Mouse (Mus musculus) gastrocnemius, adult 8-10 months (tissue): Measurements from ENCODE around the gene Rab8b. TPM values are rescaled to one million over a fixed set of nuclear protein-coding genes. Genes with fewer than 3 reads are reported as not detected.
A peak's percentile ranks its signal among the peaks of the same experiment; 100 is the strongest.
"Not testable (repeated sequence)": the region's sequence is repeated elsewhere in the genome, so short reads cannot be mapped to it uniquely, and the experiment has no call there.

Source experiments
- DNase-seq, 2 experiments: peaks; one replicate each; pipeline ENCODE4 v3.0.0; 2022; ENCODE audit warnings: low spot score in 2 of 2
- total RNA-seq, 4 experiments: library from RNA; stranded (reverse); gene quantifications; 2 replicates each; pipeline ENCODE4 v1.2.4; 2022

Gene Rab8b
- total RNA-seq, 4 experiments from 2014 or later = 5.1 to 6.4 (median 5.8) TPM

- DNase-seq = no peak
Measured at GRCm38 (mm10) chr9:66887301-66887902, 32.1 kb downstream of the Rab8b start.

DNA sequence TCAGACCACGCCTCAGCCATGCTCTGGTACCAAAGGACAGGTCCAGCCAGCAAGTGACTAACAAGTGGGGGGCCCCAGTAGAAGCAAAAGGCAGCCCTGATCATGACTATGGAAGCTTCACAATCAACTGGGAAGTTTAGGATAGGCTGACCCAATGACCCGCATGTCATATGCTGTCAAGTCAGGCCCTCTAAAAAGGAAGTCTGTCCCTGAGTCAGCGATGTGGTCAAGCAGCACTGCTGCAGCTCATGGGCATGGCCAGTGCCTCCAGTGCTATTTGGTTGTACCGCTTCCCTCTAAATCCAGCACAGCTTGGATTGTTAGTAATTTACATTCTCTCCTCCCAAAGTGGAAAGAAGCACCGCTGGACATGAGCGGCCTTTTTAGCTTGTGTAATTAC is 32.7 kb downstream of the Rab8b start:
- no peak for DNase-seq

DNA sequence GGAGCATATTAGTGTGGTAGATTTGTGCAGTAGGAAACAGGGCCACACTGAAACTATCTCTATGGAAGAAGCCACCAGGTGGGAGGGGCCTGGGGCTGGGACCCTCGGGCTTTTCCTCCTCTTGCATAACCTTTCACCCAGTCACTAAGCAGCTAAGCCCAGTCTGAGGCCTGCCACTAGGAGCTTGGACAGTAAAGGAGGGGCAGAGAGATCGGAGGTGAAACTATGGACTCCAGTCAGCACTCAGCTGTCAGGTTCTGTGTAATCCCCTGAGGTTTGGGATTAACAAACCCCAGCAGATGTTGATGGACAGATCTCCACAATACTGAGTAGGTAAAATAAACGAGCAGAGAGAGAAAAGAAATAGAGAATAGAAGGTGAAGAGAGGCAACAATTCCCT is 33.1 kb downstream of the Rab8b start:
- DNase-seq = no peak

GRCm38 (mm10) chr9:66884609-66885008 is 34.9 kb downstream of the Rab8b start:
- no peak for DNase-seq

GRCm38 (mm10) chr9:66883500-66883899 is 36.0 kb downstream of the Rab8b start:
- DNase-seq = no peak

- no peak for DNase-seq
Measured at GRCm38 (mm10) chr9:66882406-66882821, 37.1 kb downstream of the Rab8b start.

DNA sequence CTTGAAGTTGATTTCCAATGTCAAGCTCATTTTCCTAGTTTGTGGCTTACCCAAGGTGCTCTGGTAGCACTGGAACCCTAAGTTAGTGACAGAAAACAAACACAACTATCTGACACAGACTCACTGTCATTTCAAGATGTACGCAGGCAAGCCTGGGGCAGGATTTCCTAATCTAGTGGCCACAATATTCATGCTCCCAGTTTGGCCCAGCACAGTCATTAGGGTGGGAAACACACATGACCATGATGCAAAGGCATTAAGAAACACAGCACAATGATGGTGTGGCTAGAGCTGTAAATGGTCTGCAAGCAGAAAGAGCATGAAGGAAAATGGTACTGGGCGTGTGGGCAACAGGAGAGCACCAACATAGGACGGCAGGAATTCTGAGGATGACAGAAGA is 37.6 kb downstream of the Rab8b start:
- no peak for DNase-seq

DNA sequence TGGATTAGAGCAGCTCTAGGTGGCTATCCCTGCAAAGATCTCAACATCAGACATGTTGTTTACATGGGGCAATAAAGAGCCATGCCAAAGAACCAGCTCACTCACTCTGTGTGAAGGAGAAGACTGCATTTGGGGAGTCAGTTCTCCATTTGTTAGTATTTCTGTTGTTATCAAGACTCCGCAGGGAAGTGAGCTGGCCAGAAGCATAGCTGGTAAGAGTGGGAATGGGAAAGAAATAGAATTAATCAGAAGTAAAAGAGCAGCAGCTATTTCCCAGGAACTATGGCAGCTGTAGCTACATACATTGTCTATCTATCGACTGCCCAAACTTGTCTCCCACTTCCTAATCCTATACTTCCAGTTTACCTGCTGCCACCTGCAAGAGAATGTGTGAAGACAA is 38.7 kb downstream of the Rab8b start:
- no peak for DNase-seq

GRCm38 (mm10) chr9:66879486-66879885 is 40.0 kb downstream of the Rab8b start:
- no peak for DNase-seq

- no peak for DNase-seq
Measured at GRCm38 (mm10) chr9:66878899-66879298, 40.6 kb downstream of the Rab8b start.

- no peak for DNase-seq
Measured at GRCm38 (mm10) chr9:66876577-66876976, 42.9 kb downstream of the Rab8b start.

GRCm38 (mm10) chr9:66874297-66874696 is 45.2 kb downstream of the Rab8b start:
- no peak for DNase-seq

- no peak for DNase-seq
Measured at GRCm38 (mm10) chr9:66873531-66873930, 46.0 kb downstream of the Rab8b start.

DNA sequence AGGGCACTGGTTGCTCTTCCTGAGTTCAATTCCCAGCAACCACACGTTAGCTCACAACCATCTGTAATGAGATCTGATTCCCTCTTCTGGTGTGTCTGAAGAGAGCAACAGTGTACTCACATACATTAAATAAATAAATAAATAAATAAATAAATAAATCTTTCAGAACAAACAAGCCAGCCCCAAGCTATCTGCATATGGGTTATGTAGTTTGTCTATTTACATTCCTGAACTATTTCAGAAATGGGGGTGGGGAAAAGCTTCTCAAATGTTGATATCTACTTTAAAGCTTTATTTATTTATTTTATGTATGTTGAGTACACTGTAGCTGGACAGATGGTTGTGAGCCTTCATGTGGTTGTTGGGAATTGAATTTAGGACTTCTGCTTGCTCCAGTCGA is 46.5 kb downstream of the Rab8b start:
- not testable (repeated sequence) for DNase-seq

GRCm38 (mm10) chr9:66872015-66872727 is 47.3 kb downstream of the Rab8b start:
- DNase-seq = peak; percentile 31 to 32

GRCm38 (mm10) chr9:66864708-66865107 is 54.8 kb downstream of the Rab8b start:
- DNase-seq = no peak

GRCm38 (mm10) chr9:66863456-66863855 is 56.0 kb downstream of the Rab8b start:
- no peak for DNase-seq

GRCm38 (mm10) chr9:66862202-66862601 is 57.3 kb downstream of the Rab8b start:
- no peak for DNase-seq

DNA sequence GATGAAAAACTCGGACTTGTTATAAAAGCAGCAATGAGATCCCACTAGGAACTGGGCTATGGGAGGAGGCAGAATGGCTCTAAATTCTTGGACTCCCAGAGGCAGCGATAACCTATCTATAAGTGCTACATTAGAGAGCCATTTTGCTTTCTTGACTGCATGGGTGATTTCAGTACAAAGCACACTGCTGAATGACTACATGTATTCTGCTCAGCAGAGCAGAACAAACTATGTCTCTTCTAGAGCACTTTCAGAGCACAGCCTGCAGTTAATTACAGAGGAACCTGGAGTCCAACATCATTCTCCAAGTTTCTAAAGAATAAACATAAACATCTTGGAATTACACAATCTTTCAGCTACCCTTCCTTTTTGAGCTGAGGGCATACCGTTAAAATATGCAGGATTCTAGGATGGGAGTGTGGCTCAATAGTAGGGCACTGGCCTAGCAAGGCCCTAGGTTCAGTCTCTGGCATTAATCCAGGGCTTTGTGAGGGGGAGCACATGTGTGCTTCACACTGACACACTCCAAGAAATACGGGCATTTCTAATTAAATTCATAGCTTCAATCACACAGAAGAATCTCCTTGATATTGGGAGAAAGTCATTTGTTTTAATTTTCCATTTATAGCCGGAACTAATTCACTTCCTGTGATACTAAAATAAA is 58.3 kb downstream of the Rab8b start:
- no peak for DNase-seq

DNA sequence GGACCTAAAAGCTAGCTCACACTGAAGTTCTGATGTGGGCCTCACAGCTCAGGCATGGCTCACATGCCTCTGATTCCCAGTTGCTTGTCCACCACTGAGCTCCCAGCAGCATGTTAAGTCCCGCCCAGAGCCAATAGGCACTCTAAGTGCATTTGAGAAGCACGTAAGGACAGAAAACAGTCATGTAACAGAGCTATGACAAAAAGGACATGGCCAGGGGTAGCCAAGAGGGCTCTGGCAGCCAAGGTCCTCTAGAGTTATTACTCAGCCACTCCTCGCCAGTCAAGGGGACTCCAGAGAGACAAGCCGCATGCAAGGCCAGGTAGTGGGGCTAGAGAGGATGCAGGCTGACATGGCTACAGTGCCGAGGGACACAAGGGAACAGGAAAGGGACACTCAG is 60.0 kb downstream of the Rab8b start:
- DNase-seq = no peak

DNA sequence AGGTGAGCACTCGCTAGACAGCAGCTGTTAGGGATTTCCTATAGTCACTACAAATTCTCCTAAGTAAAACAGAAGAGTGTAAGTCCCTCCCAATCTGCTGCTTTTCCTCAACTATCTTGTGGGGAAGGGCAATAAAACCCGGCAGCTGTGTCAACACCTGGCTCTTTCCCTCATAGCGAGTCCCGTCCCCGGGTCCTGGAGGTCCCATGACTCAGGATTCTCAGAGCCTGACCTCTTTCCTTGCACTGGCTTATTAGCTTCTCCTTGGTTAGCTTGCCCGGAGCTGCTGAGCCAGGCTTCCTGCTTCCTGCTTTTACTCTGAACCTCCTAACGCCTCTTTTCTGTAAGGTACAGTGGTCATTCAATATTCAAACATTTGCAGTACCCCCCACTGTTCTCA is 63.6 kb downstream of the Rab8b start:
- no peak for DNase-seq

DNA sequence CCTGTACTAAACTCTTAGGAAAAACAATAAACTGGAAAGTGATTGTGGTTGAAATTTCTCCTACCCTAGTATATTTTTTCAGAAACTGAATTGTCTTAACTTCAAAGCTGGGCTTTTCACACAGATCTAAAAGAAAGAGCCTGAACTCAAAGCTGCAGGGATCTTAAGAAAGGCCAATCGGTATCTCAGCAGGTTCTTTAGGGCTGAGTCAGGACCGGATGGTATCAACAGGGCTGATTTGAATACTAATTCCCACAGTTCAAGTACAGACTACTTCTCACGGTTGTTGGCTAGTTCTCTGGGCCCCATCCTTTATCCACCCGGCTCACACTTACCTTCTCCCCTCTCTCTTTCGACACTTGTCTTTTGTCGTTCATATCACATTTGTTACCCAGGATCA is 66.9 kb downstream of the Rab8b start:
- DNase-seq = no peak

DNA sequence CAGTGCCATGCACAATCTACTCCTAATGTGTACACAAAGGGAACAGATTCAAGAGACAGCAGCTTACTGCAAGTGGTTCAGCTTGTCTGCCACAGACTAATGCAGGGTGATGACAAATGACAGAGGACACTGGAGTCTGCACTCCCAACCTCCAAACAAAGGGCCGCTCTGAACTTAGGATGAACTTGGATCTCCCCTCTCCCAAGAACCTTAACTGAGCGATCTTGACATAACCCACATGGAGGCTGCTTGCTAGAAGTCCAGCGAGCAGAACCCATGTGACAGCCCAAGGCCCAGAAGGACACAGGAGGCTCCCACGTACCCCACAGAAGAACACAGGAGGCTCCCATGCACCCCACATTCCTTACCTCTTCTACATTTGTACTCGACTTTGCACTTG is 68.5 kb downstream of the Rab8b start:
- DNase-seq = no peak
